Mouse (Mus musculus): ENCODE measurements around the gene Tradd. TPM values are rescaled to one million over a fixed set of nuclear protein-coding genes. Genes with fewer than 3 reads are reported as not detected.
A peak's percentile ranks its signal among the peaks of the same experiment; 100 is the strongest.

The Tradd gene
- total and polyA plus RNA-seq, 3 experiments: 3.9 to 4.9 (median 4.6) TPM

DNA sequence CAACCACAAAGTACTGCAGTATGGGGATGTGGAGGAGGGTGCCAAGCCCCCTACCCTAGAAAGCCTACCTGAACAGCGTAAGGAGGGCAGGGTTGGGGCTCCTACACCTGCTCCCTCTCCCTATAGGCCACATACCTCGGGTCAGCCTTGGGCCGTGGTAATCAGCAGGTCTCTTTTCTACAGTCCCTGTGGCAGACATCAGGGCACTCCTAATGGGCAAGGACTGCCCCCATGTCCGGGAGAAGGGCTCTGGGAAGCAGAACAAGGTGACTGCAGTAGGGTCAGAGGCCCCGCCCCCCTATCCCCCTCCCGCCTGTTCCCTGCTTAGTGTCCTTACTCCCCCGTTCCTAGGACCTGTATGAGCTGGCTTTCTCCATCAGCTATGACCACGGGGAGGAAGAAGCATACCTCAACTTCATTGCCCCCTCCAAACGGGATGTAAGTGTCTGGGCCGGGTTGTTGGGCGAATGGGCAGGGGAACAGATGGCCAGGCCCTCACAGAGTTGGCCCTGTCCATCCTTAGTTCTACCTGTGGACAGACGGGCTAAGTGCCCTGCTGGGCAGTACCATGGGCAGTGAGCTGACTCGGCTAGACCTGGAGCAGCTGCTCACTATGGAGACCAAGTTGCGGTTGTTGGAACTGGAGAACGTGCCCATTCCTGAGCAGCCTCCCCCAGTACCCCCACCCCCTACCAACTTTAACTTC is 44.9 kb upstream of the Tradd start:
- no peak overlapping the region for H3K4me3 ChIP-seq
- no peak overlapping the region for H3K9ac ChIP-seq (ENCODE audit: low read depth, low read length)
- TF ChIP-seq CTCF (IDR thresholded peaks at IDR 0.05) (no peak), EP300 (IDR thresholded peaks at IDR 0.05; ENCODE audit: insufficient read depth, low read depth, low read length) (no peak), POLR2A (IDR thresholded peaks at IDR 0.05; ENCODE audit: insufficient read depth, low read depth, low read length) (no peak)
- intact Hi-C loops (cut with DNase I): no loop called here
- H3K27me3 ChIP-seq (ENCODE audit: control insufficient read depth, insufficient read depth, low read length): no peaks in the 10 kb centered on the region
- H3K4me1 ChIP-seq (ENCODE audit: control insufficient read depth, insufficient read depth, low read length): peaks cover 2% of the 10 kb centered on the region
- H3K36me3 ChIP-seq (ENCODE audit: control insufficient read depth, insufficient read depth, low read length): no peaks in the 10 kb centered on the region
- H3K79me2 ChIP-seq (replicated peaks; ENCODE audit: control insufficient read depth, insufficient read depth, low read length): no peaks in the 10 kb centered on the region
- no peak overlapping the region for H3K27ac ChIP-seq
- 85% methylated on average over 15 of the region's 15 CpGs for WGBS
- DNase-seq: no peak

- Histone ChIP-seq H3K27ac (no peak overlapping the region), H3K9ac (ENCODE audit: low read depth, low read length) (no peak overlapping the region), H3K79me2 (replicated peaks; ENCODE audit: control insufficient read depth, insufficient read depth, low read length) (no peaks in the 10 kb centered on the region), H3K4me3 (no peak overlapping the region), H3K4me1 (ENCODE audit: control insufficient read depth, insufficient read depth, low read length) (peaks cover 2% of the 10 kb centered on the region), H3K36me3 (ENCODE audit: control insufficient read depth, insufficient read depth, low read length) (no peaks in the 10 kb centered on the region), H3K27me3 (ENCODE audit: control insufficient read depth, insufficient read depth, low read length) (no peaks in the 10 kb centered on the region)
- intact Hi-C loops (cut with DNase I): no loop called here
- DNase-seq: no peak
- no peak for TF ChIP-seq POLR2A (IDR thresholded peaks at IDR 0.05; ENCODE audit: insufficient read depth, low read depth, low read length)
- no peak for TF ChIP-seq CTCF (IDR thresholded peaks at IDR 0.05)
- TF ChIP-seq EP300 (IDR thresholded peaks at IDR 0.05; ENCODE audit: insufficient read depth, low read depth, low read length): no peak
- 95% methylated on average over 10 of the region's 10 CpGs for WGBS
These were observed 44.0 kb upstream of the Tradd start for GRCm38 (mm10) chr8:105308428-105308827.

- Histone ChIP-seq H3K4me1 (ENCODE audit: control insufficient read depth, insufficient read depth, low read length) (peaks cover 2% of the 10 kb centered on the region), H3K79me2 (replicated peaks; ENCODE audit: control insufficient read depth, insufficient read depth, low read length) (no peaks in the 10 kb centered on the region), H3K27ac (no peak overlapping the region), H3K36me3 (ENCODE audit: control insufficient read depth, insufficient read depth, low read length) (no peaks in the 10 kb centered on the region), H3K4me3 (no peak overlapping the region), H3K9ac (ENCODE audit: low read depth, low read length) (no peak overlapping the region), H3K27me3 (ENCODE audit: control insufficient read depth, insufficient read depth, low read length) (no peaks in the 10 kb centered on the region)
- intact Hi-C loops (cut with DNase I): no loop called here
- 94% methylated on average over 13 of the region's 13 CpGs for WGBS
- peak in 1 of 2 experiments; percentile 18 for DNase-seq
- TF ChIP-seq CTCF (IDR thresholded peaks at IDR 0.05) (no peak), EP300 (IDR thresholded peaks at IDR 0.05; ENCODE audit: insufficient read depth, low read depth, low read length) (no peak), POLR2A (IDR thresholded peaks at IDR 0.05; ENCODE audit: insufficient read depth, low read depth, low read length) (no peak)
These were observed 43.3 kb upstream of the Tradd start for GRCm38 (mm10) chr8:105307670-105308069.

DNA sequence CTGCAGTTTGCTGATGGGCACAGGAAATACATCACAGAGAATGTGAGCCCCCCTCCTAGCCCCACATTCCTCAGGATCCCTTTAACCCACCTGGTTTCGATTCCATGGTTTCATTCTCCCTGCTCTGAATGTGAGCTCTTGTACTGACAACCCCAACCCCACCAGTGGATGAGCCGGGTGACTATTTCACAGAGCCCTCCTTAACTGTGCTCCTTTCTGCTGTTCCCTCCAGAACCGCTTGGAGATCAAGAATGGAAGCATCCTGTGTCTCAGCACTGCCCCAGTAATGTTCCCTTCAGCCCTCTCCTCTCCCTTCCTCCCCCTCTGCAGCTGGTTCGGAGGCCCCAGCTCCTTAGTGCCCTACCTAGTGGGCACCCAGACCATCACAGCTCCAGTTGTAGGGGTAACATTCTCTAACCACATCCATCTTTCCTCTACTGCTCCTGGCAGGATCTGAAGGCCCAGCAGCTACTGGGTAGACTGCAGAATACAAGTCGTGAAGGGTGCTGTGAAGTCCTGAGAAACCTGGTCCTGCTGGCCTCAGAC is 41.8 kb upstream of the Tradd start:
- WGBS: 35% methylated on average over 5 of the region's 5 CpGs
- Histone ChIP-seq H3K4me3 (peak overlapping the region; percentile 15; the same call in 1 of the 2 replicates), H3K9ac (ENCODE audit: low read depth, low read length) (no peak overlapping the region), H3K4me1 (ENCODE audit: control insufficient read depth, insufficient read depth, low read length) (peaks cover 2% of the 10 kb centered on the region), H3K27ac (no peak overlapping the region), H3K79me2 (replicated peaks; ENCODE audit: control insufficient read depth, insufficient read depth, low read length) (no peaks in the 10 kb centered on the region), H3K27me3 (ENCODE audit: control insufficient read depth, insufficient read depth, low read length) (no peaks in the 10 kb centered on the region), H3K36me3 (ENCODE audit: control insufficient read depth, insufficient read depth, low read length) (no peaks in the 10 kb centered on the region)
- intact Hi-C loops (cut with DNase I): no loop called here
- peak in 1 of 2 experiments; percentile 17 for DNase-seq
- TF ChIP-seq CTCF (IDR thresholded peaks at IDR 0.05): no peak
- no peak for TF ChIP-seq POLR2A (IDR thresholded peaks at IDR 0.05; ENCODE audit: insufficient read depth, low read depth, low read length)
- TF ChIP-seq EP300 (IDR thresholded peaks at IDR 0.05; ENCODE audit: insufficient read depth, low read depth, low read length): no peak

- no peaks in the 10 kb centered on the region for H3K79me2 ChIP-seq (replicated peaks; ENCODE audit: control insufficient read depth, insufficient read depth, low read length)
- no peak for TF ChIP-seq EP300 (IDR thresholded peaks at IDR 0.05; ENCODE audit: insufficient read depth, low read depth, low read length)
- TF ChIP-seq POLR2A (IDR thresholded peaks at IDR 0.05; ENCODE audit: insufficient read depth, low read depth, low read length): no peak
- TF ChIP-seq CTCF (IDR thresholded peaks at IDR 0.05): no peak
- 0 out of 2 replicates have a peak within 1 kb of the TSS, but pooled peaks have one; percentile 1 for H3K27ac ChIP-seq
- H3K36me3 ChIP-seq (ENCODE audit: control insufficient read depth, insufficient read depth, low read length): no peaks in the 10 kb centered on the region
- intact Hi-C loops (cut with DNase I): no loop called here
- WGBS: 9% methylated on average over 29 of the region's 30 CpGs
- H3K4me3 ChIP-seq: peak within 1 kb of the TSS; percentile 15; the same call in 1 of the 2 replicates
- H3K9ac ChIP-seq (ENCODE audit: low read depth, low read length): peak within 1 kb of the TSS; percentile 61
- DNase-seq: peak; percentile 42 to 46
- H3K27me3 ChIP-seq (ENCODE audit: control insufficient read depth, insufficient read depth, low read length): no peaks in the 10 kb centered on the region
- H3K4me1 ChIP-seq (ENCODE audit: control insufficient read depth, insufficient read depth, low read length): peaks cover 2% of the 10 kb centered on the region
These were observed 41.1 kb upstream of the Tradd start, which contains the start of gene Elmo3 for GRCm38 (mm10) chr8:105305211-105306145. Gene Elmo3 (plus strand): TSS chr8:105305601.

Measured in heart, adult 2 months (tissue).